Mouse (Mus musculus): ENCODE measurements around the gene Mettl3.
"Not testable (repeated sequence)": the region's sequence is repeated elsewhere in the genome, so short reads cannot be mapped to it uniquely, and the experiment has no call there.

Gene Mettl3

GRCm38 (mm10) chr14:52304644-52305271 lies at the start of gene Mettl3:
Gene Mettl3, minus strand, starts transcription at chr14:52305128.
- DNase-seq (ENCODE audit: low read depth): peak; percentile 92

- no peak for DNase-seq (ENCODE audit: low read depth)
Measured at GRCm38 (mm10) chr14:52339512-52339852, 34.6 kb upstream of the Mettl3 start.

- peak; percentile 32 for DNase-seq (ENCODE audit: low read depth)
Measured at GRCm38 (mm10) chr14:52338751-52339511, 34.0 kb upstream of the Mettl3 start.

DNA sequence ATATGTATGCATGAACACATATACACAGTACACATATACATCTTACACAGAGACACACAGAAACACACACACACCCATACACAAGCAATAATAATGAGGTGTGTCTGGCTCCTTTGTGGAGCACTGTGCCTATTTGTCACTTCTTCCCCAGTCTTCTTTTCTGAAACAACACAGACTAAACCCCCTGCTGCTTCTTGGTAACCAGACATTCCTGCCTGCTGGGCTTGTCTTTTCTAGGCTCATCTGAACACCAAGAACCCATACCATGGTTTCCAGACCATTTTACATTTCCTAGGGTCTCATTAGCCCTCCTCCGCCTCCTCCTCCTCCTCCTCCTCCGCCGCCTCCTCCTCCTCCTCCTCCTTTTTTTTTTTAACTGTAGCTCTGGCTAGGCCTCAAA lies 27.2 kb upstream of the Mettl3 start:
- DNase-seq (ENCODE audit: low read depth): no peak

DNA sequence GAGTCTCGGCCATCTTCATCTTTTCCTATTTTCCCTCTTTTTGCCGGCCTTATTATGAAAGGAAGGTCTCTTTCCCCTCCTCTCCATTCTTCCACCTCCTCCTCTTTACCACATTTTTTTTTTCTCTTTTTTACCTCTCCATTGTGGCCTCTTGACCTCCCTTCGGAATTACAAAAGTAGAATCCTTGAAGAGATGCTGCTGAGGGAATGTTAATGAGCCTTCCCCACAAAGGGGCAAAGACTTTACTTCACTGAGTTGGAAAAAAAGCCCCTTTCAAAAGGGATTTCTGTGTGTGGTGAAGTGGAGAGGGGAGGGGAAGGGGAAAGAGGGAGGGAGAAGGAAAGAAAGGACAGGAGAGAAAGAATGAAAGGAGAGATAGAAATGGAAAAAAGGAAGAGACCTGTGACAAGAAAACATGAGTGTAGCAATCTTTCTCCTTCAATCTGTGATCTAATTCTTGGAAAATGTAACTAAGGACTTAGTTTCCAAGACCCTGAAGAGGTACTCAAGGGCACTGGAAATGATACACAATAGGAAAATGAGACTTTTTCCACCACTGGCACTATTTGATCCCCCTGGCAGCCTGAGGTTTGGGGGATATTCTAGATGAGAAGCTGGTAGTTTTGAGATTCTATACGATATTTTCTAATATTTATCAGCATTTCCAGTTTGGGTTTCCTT lies 26.3 kb upstream of the Mettl3 start:
- no peak for DNase-seq (ENCODE audit: low read depth)

DNA sequence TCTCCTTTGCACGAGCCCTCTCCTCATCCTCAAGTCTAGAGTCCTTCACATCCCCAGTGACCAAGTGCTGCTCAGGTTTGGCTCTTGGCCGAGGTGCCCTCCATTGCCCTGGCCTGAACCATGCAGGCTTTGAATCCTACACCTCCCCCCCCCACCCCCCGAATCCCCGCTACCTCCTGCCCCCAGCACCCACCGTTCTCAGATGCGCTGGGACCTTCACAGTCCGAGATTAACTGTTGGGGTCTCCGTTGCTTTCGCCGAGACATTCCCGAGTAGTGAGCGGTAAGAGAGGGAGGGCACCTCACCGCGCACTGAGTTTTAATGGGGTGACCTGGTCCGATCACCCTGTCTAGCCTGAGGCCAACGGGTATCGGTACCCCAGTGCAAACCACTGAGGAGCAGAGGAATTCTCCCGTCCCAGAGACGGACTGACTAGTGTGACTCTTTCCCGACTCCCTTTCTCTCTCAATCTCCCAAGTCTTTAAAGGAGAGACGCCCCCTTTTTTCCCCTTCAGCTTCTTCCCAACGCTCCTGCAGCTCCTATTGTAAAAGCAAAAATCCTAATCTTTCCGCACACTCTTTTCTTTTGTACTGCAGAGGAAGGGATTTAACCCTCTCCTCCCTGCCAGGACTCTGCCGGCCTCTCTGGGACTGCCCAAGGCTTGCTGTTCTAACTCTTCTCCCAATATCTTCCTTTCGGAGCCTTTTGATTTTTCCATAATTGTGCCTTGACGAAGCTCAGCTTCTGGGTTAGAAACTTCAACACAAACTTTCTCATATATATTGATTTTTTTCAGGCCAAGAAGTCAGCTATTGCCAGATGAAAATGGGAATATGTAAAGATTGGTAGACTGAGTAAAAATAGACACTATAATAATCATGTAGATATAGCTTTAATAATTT lies 23.2 kb upstream of the Mettl3 start, which contains the start of gene Sall2:
Sall2 (minus strand) TSS at position 853 of the 903 bp plus-strand sequence.
- DNase-seq (ENCODE audit: low read depth): no peak

GRCm38 (mm10) chr14:52327375-52327901 lies 22.5 kb upstream of the Mettl3 start:
- DNase-seq (ENCODE audit: low read depth): no peak

GRCm38 (mm10) chr14:52325890-52326289 lies 21.0 kb upstream of the Mettl3 start:
- no peak for DNase-seq (ENCODE audit: low read depth)

DNA sequence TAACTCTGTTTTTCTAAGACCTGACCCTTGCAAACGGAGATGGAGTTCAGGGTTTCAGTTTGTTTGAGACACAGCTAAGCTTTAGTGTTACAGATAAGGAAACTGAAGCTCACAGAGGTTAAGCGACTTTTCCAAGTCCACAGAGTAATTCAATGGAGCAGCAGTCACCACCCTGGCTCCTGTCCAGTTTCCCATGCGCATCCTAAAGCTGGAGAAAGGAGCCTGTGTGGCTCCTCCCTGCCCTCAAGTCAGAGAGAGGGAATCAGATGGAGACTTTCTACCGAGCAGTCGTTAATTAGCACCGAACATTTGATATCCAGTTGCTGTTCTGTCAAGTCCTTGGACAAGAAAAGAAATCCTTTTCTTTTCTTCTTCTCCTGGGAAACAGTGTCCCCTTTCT lies 14.4 kb upstream of the Mettl3 start:
- no peak for DNase-seq (ENCODE audit: low read depth)

- no peak for DNase-seq (ENCODE audit: low read depth)
Measured at GRCm38 (mm10) chr14:52316441-52317225, 11.7 kb upstream of the Mettl3 start.

- no peak for DNase-seq (ENCODE audit: low read depth)
Measured at GRCm38 (mm10) chr14:52315792-52316440, 11.0 kb upstream of the Mettl3 start.

- no peak for DNase-seq (ENCODE audit: low read depth)
Measured at GRCm38 (mm10) chr14:52315283-52315780, 10.4 kb upstream of the Mettl3 start.

DNA sequence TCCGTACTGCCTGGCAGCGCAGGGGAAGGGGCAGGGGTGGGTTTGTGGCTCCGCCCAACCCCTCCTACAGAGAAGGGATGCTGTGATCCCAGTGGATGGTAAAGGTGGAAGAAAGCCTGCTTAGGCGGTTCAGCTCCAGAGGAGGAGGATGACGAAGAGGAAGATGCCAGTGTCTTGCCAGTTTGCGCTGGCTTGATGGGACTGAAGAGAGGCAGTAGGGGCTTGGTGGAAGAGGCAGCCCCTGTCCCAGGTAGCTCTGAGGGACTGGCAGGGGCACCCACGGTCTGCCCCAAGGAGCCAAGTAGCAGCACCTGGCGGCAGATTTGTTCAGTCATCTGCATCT lies 9.9 kb upstream of the Mettl3 start:
- no peak for DNase-seq (ENCODE audit: low read depth)

- DNase-seq (ENCODE audit: low read depth): no peak
Measured at GRCm38 (mm10) chr14:52313931-52314807, 9.2 kb upstream of the Mettl3 start.

DNA sequence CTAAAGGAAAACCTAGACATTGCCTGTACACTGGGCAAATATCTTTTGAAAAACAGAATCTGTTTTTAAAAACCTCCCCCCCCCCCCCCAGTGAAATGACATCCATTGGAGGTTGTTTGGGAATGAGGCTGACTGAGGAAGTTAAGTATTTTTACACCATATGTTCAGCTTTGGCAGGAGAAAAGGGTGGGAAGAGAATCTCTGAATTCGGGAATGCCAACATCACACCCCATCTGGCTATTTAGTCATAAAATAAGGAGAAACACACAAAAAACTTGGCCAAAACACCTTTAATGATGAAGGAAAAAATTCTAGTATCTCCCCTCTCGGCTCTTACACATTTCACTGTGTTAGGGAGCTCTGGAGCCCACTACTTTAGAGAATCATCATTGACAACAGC lies 6.0 kb upstream of the Mettl3 start:
- DNase-seq (ENCODE audit: low read depth): no peak

- DNase-seq (ENCODE audit: low read depth): not testable (repeated sequence)
Measured at GRCm38 (mm10) chr14:52310343-52310742, 5.4 kb upstream of the Mettl3 start.

GRCm38 (mm10) chr14:52306100-52306499 lies 1.2 kb upstream of the Mettl3 start:
- no peak for DNase-seq (ENCODE audit: low read depth)

GRCm38 (mm10) chr14:52303517-52303916 lies 1.4 kb downstream of the Mettl3 start:
- DNase-seq (ENCODE audit: low read depth): not testable (repeated sequence)

- no peak for DNase-seq (ENCODE audit: low read depth)
Measured at GRCm38 (mm10) chr14:52295558-52296264, 9.2 kb downstream of the Mettl3 start.
